Mouse (Mus musculus) limb, embryonic 11.5 days (tissue): ENCODE measurements around the gene Myof. TPM values are rescaled to one million over a fixed set of nuclear protein-coding genes. Genes with fewer than 3 reads are reported as not detected.
A peak's percentile ranks its signal among the peaks of the same experiment; 100 is the strongest.

Source experiments
- ATAC-seq: fragments of 200-750 bp; cut with Nextera tagmentation; 2 replicates; pipeline ENCODE4 v1.8.0; 2017; ENCODE audit warnings: low read depth; ENCODE audit not compliant: insufficient number of reproducible peaks, low FRiP score, low TSS enrichment
- DNase-seq: peaks from one replicate; pipeline ENCODE4 v3.0.0-alpha.2; 2015; ENCODE audit warnings: low spot score
- H3K27ac ChIP-seq: fragments of 300-500 bp; sonication (generic); replicated peaks from 2 replicates; pipeline ENCODE4 v1.5.1; 2014; ENCODE audit warnings: low read depth, mild to moderate bottlenecking, low read length
- H3K27me3 ChIP-seq: fragments of 300-500 bp; sonication (generic); 2 replicates; pipeline ENCODE4 v1.6.1; 2014; ENCODE audit warnings: mild to moderate bottlenecking, low read length, mixed read lengths; ENCODE audit not compliant: control insufficient read depth, insufficient read depth
- H3K36me3 ChIP-seq: fragments of 300-500 bp; sonication (generic); 2 replicates; pipeline ENCODE4 v1.6.1; 2014; ENCODE audit warnings: mild to moderate bottlenecking, low read length, moderate library complexity, mixed read lengths; ENCODE audit not compliant: control insufficient read depth, insufficient read depth
- H3K4me1 ChIP-seq: fragments of 300-500 bp; sonication (generic); 2 replicates; pipeline ENCODE4 v1.6.1; 2014; ENCODE audit warnings: low read length, mixed read lengths; ENCODE audit not compliant: control insufficient read depth, insufficient read depth
- H3K4me2 ChIP-seq: fragments of 300-500 bp; sonication (generic); 2 replicates; pipeline ENCODE4 v1.6.1; 2014; ENCODE audit warnings: low read depth, mild to moderate bottlenecking, moderate library complexity; ENCODE audit not compliant: severe bottlenecking
- H3K4me3 ChIP-seq: fragments of 300-500 bp; sonication (generic); 2 replicates; pipeline ENCODE4 v1.5.1; 2014; ENCODE audit warnings: low read depth, low read length
- H3K9ac ChIP-seq: fragments of 300-500 bp; sonication (generic); 2 replicates; pipeline ENCODE4 v1.6.1; 2014; ENCODE audit warnings: mild to moderate bottlenecking, low read length
- H3K9me3 ChIP-seq: fragments of 300-500 bp; sonication (generic); 2 replicates; pipeline ENCODE4 v1.6.1; 2016; ENCODE audit warnings: low read length; ENCODE audit not compliant: control insufficient read depth
- WGBS: fragments of 180-500 bp; shearing (Covaris S2); extraction: QIAGEN DNeasy Blood & Tissue Kit; methylation state at CpG from one replicate; pipeline ENCODE4 v1.1.7; 2014; 5-methylcytosine and 5-hydroxymethylcytosine counted together
- polyA plus RNA-seq: library from polyadenylated mRNA; unstranded; fragments of >200 nt; fragmentation: Nextera tagmentation; extraction: Ambion mirVana; gene quantifications from 2 replicates; pipeline ENCODE4 v1.2.1, GENCODE M21; 2014

Gene Myof
- polyA plus RNA-seq, 1 experiment from 2014 or later, result 3.1 TPM

DNA sequence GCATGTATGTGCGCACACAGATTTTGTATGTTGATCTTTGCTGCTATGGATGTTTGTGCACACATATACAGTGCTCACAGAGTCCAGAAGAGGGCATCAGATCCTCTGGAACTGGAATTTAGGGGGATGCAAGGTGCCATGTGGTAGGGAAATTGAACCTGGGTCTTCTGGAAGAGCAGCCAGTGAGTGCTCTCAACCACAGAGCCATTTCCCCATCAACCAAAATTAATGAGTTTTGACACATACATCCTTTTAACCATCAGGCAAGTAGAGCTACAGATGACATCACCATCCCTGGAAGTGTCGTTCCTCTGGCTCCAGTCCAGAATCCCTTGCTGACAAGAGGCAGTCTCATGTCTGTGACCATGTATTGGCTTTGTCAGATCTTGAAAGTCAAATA, 32.9 kb upstream of the Myof start:
- Histone ChIP-seq H3K4me2 (no peak overlapping the region), H3K9me3 (no peaks in the 10 kb centered on the region), H3K27me3 (no peaks in the 10 kb centered on the region), H3K9ac (no peak overlapping the region), H3K27ac (no peak overlapping the region), H3K4me3 (no peak overlapping the region), H3K36me3 (no peaks in the 10 kb centered on the region), H3K4me1 (no peaks in the 10 kb centered on the region)
- DNase-seq, result no peak
- ATAC-seq, result no peak
- WGBS, result 97% methylated on average over 2 of the region's 2 CpGs

DNA sequence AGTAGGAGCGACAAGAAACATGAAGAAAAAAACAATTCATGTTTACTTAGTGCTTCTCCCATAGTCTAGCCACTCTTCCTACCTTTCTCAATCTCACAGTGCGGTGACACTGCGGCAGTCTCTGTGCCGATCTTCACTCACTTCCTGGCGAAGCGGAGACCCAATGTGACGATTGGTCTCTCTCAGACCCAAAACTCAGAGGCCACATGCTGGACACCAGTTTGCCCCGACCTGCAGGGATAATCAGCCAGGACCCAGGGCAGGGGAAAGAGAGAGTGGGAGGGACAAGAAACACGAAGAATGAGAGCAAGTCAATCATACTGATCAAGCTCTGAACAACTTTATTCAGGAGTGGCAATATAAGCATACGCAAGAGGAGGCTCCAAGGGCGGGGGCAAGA, 31.7 kb upstream of the Myof start:
- no peak for ATAC-seq
- H3K27ac ChIP-seq, result no peak overlapping the region
- no peaks in the 10 kb centered on the region for H3K27me3 ChIP-seq

DNA sequence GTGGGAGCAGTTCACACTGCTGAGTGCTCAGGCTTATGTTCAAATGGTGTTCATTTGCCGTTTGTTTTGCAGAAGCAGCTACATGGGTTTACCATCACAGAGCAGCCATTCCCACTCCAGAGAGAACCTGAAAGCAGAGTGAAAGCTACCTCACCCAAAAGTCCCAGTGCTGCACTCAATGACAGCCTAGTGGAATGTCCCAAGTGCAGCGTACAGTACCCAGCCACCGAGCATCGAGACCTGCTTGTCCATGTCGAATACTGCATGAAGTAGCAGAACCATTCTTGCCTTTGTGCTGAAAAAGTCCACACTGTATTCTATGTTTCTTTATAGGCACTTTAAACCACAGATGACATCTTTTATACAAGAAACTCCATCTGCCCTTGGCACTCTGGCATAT, 29.8 kb upstream of the Myof start:
- Histone ChIP-seq H3K4me2 (no peak overlapping the region), H3K4me1 (no peaks in the 10 kb centered on the region), H3K27ac (no peak overlapping the region), H3K27me3 (no peaks in the 10 kb centered on the region), H3K36me3 (no peaks in the 10 kb centered on the region; the same call in 1 of the 2 replicates), H3K4me3 (no peak overlapping the region), H3K9ac (no peak overlapping the region), H3K9me3 (no peaks in the 10 kb centered on the region)
- ATAC-seq (no peak), DNase-seq (no peak)
- 96% methylated on average over 5 of the region's 5 CpGs for WGBS

More for the DNA sequence above, 31.7 kb upstream of the Myof start:
- H3K4me1 ChIP-seq, result no peaks in the 10 kb centered on the region
- H3K9me3 ChIP-seq, result no peaks in the 10 kb centered on the region
- no peak overlapping the region for H3K9ac ChIP-seq
- no peak for DNase-seq
- no peaks in the 10 kb centered on the region; the same call in 1 of the 2 replicates for H3K36me3 ChIP-seq
- H3K4me3 ChIP-seq, result no peak overlapping the region
- WGBS, result 84% methylated on average over 11 of the region's 11 CpGs
- no peak overlapping the region for H3K4me2 ChIP-seq

DNA sequence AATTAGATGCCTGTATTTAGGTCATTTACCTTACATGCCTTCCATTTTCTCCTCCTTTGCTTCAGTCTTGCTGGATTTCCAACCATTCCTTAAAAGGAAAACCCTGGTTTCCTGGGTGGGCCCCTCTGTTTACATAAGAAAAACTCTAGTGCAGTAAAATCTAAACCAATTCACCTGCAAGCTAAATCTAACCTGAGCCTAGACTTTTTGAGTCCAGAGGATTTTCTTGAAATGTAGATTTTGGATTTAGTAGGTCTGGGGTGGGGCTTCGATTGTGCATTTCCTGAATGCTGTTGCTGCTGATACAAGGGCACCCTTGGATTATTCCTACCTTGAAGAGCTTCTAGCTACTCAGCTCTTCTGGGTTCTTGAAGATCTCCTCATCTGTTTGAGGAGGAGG, 20.7 kb upstream of the Myof start:
- Histone ChIP-seq H3K36me3 (peaks cover 6% of the 10 kb centered on the region; the same call in 1 of the 2 replicates), H3K27ac (no peak overlapping the region), H3K4me2 (no peak overlapping the region), H3K27me3 (no peaks in the 10 kb centered on the region), H3K9ac (no peak overlapping the region), H3K4me3 (no peak overlapping the region), H3K9me3 (no peaks in the 10 kb centered on the region), H3K4me1 (no peaks in the 10 kb centered on the region)
- no peak for ATAC-seq
- no peak for DNase-seq
- 90% methylated on average over 1 of the region's 1 CpGs for WGBS

DNA sequence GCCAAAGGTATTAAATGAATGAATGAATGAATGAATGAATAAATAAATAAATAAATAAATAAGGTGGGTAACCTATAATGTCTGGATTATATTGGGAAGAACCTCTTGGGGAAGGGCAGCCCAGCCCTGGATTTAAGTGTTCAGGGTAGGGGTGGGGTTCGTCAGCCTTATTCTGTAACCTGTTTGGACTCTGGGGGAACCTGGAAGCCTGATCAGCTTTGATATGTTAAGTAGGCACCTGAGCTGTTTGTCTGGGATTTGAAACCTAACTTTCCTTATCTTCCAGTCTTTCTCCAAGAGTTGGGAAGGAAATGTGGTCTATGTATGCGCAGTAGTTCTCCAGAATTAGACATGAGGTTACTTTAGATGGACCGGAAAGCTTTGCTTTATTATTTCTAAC, 19.8 kb upstream of the Myof start:
- 91% methylated on average over 3 of the region's 3 CpGs for WGBS
- Histone ChIP-seq H3K4me3 (no peak overlapping the region), H3K4me1 (no peaks in the 10 kb centered on the region), H3K9me3 (no peaks in the 10 kb centered on the region), H3K27me3 (no peaks in the 10 kb centered on the region), H3K27ac (no peak overlapping the region), H3K36me3 (peaks cover 6% of the 10 kb centered on the region; the same call in 1 of the 2 replicates), H3K9ac (no peak overlapping the region), H3K4me2 (no peak overlapping the region)
- DNase-seq, result no peak
- no peak for ATAC-seq

DNA sequence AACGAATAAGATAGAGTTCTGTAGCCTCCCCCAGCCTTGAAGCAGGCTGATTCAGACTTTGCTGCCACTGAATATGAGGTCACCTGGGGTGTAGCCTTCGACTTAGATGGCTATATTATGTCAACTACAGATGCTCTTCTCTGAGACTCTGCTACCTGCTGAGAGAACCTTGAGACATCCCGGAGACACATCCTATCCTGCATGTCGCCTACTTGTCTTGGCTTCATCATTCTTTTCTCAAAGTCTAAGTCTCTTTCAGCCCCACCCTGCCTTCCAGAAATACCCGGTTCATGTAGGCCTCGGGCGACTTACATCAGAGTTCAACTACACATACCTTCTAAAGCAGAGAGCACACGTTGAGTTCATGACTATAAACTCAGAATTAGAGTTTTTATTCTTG, 13.6 kb upstream of the Myof start:
- no peaks in the 10 kb centered on the region for H3K9me3 ChIP-seq
- no peak for DNase-seq
- peaks cover 6% of the 10 kb centered on the region; the same call in 1 of the 2 replicates for H3K36me3 ChIP-seq
- no peak overlapping the region for H3K4me3 ChIP-seq
- H3K4me1 ChIP-seq, result peaks cover 10% of the 10 kb centered on the region
- H3K9ac ChIP-seq, result no peak overlapping the region
- 90% methylated on average over 8 of the region's 8 CpGs for WGBS
- no peak overlapping the region for H3K27ac ChIP-seq
- no peaks in the 10 kb centered on the region for H3K27me3 ChIP-seq
- no peak overlapping the region for H3K4me2 ChIP-seq
- no peak for ATAC-seq

DNA sequence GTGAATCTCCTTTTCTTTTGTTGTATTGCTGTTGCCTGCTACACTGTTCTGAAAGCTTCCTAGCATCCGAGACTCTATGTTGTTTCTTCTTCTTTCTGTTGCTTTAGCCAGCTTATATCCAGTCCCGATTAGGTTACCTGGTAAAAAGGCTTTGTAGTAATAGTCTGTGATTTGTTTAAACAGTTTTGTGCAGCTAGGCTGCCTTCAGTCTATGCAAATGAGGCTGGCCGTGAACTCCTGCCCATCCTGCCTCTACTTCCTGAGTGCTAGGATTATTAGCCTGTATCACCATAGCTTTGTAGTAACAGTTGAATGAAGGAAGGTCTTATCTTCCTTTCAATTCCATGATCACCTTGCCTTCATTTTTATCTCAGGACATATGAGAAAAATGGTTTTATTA, 12.9 kb upstream of the Myof start:
- H3K27ac ChIP-seq, result no peak overlapping the region
- H3K9ac ChIP-seq, result no peak overlapping the region
- ATAC-seq, result no peak

DNA sequence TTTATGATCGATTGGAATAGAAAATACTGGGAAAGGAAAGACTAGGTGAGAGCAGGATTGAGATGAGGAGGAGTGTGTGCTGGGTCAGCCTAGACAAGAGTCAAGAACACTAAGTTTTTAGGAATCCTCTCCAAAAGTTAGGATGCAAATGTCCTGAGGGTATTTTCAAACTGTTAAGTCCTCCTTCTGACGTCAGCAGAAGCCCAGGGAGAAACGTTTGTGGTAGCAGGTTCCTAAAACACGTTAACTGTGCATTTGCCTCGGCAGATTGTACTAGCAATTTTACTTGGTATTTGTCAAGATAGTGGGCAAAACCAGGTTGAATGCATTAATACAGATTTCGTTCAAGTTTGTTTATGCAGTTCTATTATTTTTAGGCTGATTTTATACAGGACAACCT, 12.4 kb upstream of the Myof start:
- H3K4me3 ChIP-seq, result peak overlapping the region; percentile 60
- H3K9me3 ChIP-seq, result no peaks in the 10 kb centered on the region
- H3K9ac ChIP-seq, result peak overlapping the region; percentile 22; the same call in 1 of the 2 replicates
- peaks cover 6% of the 10 kb centered on the region; the same call in 1 of the 2 replicates for H3K36me3 ChIP-seq
- DNase-seq, result no peak
- H3K27me3 ChIP-seq, result no peaks in the 10 kb centered on the region
- peak overlapping the region; percentile 65 for H3K4me2 ChIP-seq
- 21% methylated on average over 6 of the region's 6 CpGs for WGBS
- peaks cover 10% of the 10 kb centered on the region for H3K4me1 ChIP-seq
- H3K27ac ChIP-seq, result no peak overlapping the region
- no peak for ATAC-seq

More for the DNA sequence above, 12.9 kb upstream of the Myof start:
- WGBS, result 59% methylated on average over 3 of the region's 3 CpGs
- Histone ChIP-seq H3K4me3 (peak overlapping the region; percentile 60), H3K27me3 (no peaks in the 10 kb centered on the region), H3K36me3 (peaks cover 6% of the 10 kb centered on the region; the same call in 1 of the 2 replicates), H3K4me2 (peak overlapping the region; percentile 65), H3K9me3 (no peaks in the 10 kb centered on the region), H3K4me1 (peaks cover 10% of the 10 kb centered on the region)
- no peak for DNase-seq

DNA sequence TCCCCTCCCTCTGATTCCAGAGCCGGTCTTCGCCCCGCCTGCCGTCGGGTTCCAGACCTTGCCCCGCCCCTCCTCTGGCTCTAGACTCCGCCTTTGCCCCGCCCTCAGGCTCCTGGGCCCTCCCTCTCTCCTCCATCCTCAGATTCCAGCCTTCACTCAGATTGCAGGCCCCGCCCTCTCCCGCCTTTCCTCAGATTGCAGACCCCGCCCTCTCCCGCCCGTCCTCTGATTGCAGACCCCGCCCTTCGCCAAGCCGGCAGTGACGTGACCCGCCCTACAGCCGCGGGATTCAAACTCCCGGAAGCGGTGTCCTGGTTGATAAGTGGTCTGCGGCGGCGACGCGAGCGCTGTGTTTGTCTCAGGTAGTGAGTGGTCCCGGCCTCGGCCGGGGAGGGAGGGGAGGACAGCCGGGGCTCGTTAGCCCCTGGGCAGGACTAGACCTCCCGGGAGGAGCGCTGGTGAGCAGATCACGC, 11.4 kb upstream of the Myof start, which contains the start of gene Cep55:
Gene Cep55 (plus strand): TSS at position 292 of the 473 bp plus-strand sequence.
- H3K27me3 ChIP-seq, result no peaks in the 10 kb centered on the region
- no peaks in the 10 kb centered on the region for H3K9me3 ChIP-seq
- 0 out of 2 replicates have a peak, but pooled peaks cover 2% of the 10 kb centered on the region for H3K36me3 ChIP-seq
- 0 out of 2 replicates have a peak within 1 kb of the TSS, but pooled peaks have one; percentile 3 for H3K27ac ChIP-seq
- peak within 1 kb of the TSS; percentile 65 for H3K4me2 ChIP-seq
- DNase-seq, result peak; percentile 99
- under 1% methylated on average over 36 of the region's 36 CpGs for WGBS
- H3K4me3 ChIP-seq, result peak within 1 kb of the TSS; percentile 60
- H3K9ac ChIP-seq, result peak within 1 kb of the TSS; percentile 63
- peak; percentile 96 for ATAC-seq
- peaks cover 10% of the 10 kb centered on the region for H3K4me1 ChIP-seq
